Mouse (Mus musculus): ENCODE data around the gene Tas2r117.

Tas2r117 gene

DNA sequence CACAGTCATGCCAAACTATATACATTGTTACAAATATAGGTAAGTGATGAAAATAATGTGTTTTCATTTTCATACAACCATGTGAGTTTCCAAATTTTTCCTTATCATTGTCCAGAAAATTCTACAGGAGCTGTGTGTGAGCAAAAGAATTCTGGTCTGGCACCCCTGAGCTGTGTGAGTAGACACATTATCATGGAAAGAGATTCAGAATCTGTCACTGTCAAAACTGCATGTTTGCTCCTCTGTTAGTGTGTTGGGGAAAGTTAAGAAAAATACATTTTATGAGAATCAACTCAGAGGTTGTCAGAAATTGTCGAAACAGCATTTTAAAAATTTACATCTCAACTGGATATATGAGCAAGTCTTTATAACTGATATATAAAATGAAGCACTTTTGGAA lies at the start of gene Tas2r117:
Tas2r117 (plus strand) TSS at position 301 of the 400 bp plus-strand sequence.
- no peak for DNase-seq (ENCODE audit: low spot score in 2 of 2)

GRCm38 (mm10) chr6:132754430-132754829 lies 48.2 kb upstream of the Tas2r117 start, which contains the start of gene Tas2r124:
Gene Tas2r124, plus strand, starts transcription at chr6:132754730.
- DNase-seq (ENCODE audit: low spot score in 2 of 2), result no peak

DNA sequence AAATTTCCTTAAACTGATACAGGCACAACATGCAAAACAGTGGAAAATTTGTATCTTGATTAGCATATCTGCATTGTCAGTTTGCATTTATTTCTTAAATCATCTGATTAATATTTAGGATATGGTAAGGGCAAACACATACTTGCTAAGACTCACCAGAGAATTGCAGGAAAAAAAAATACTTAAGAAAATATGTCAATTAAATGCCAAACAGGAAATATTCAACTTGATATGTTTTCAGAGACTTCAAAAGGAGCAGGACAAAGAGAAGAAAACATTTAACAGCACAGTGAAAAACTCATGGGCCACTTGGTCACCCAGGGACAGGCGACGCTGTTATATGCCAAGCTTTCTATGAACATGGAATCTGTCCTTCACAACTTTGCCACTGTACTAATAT lies 40.8 kb upstream of the Tas2r117 start, which contains the start of gene Tas2r102:
Tas2r102 (plus strand) TSS at position 301 of the 400 bp plus-strand sequence.
- no peak for DNase-seq (ENCODE audit: low spot score in 2 of 2)

DNA sequence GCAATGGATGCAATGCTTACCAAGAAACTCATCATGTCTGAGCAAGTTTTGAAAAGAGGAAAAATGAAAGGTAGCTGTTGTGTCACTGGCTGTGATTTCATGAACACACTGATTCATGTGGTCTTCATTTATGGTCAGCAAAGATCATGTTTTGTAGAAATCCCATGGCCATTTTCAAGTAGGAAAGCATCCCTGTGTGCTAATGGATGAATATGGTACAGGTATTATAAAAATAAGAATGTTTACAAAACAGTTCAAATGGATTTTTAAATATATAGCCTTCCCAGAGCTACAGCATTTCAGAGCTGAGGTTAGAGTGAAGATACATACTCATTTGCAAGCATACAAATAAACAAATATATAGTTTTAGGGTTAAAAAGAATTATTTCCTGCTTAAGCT lies 24.6 kb upstream of the Tas2r117 start, which contains the start of gene Tas2r136:
Tas2r136 (minus strand) TSS at position 101 of the 400 bp plus-strand sequence.
- no peak for DNase-seq (ENCODE audit: low spot score in 2 of 2)

DNA sequence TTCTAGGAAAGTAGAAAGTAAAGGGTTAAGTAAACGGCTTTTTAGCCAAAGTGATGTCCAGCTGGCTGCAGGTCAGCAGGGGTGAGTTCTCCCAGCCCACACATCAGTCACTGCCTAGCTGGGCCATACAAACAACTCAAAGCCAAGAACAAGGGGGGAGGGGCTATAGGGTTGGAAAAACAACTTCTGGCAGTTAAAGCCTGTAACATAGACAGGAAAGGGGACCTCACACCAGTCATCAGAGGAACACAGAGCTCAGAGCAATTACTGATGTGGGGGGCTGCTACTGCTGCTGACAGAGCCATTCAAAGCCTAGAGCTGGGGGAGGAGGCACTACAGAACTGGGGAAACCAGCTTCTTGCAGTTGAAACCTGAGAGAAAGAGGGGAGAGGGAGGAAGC lies 7.2 kb upstream of the Tas2r117 start:
- no peak for DNase-seq (ENCODE audit: low spot score in 2 of 2)

- DNase-seq (ENCODE audit: low spot score in 2 of 2), result no peak
These were observed 44.2 kb downstream of the Tas2r117 start, which contains the start of gene Tas2r123 for GRCm38 (mm10) chr6:132846842-132847241. Gene Tas2r123, plus strand, starts transcription at chr6:132847142.
